Mouse (Mus musculus) MEL (cell line): ENCODE data around the gene Man2a1. TPM values are rescaled to one million over a fixed set of nuclear protein-coding genes. Genes with fewer than 3 reads are reported as not detected.

Experiments used
- DNase-seq: peaks from one replicate; pipeline ENCODE4 v3.0.0; 2011; ENCODE audit warnings: low read depth, low spot score
- H3K27ac ChIP-seq: 2 replicates; pipeline ENCODE4 v1.5.1; 2012; ENCODE audit warnings: low read depth, mild to moderate bottlenecking, control low read depth, low read length, moderate library complexity; ENCODE audit not compliant: control insufficient read depth
- H3K27me3 ChIP-seq, 2 experiments: fragments of 150-350 bp in 1 of 2; sonication (generic) in 1 of 2; 2 replicates each; pipeline ENCODE4 v1.6.1; 2012; ENCODE audit warnings: low read length in 2 of 2, mild to moderate bottlenecking in 2 of 2, improper control_type of control experiment in 1 of 2, moderate library complexity in 1 of 2; ENCODE audit not compliant: insufficient read depth in 2 of 2, control insufficient read depth in 1 of 2
- H3K36me3 ChIP-seq, 2 experiments: 2 replicates each; pipeline ENCODE4 v1.6.1; 2012 to 2014; ENCODE audit warnings: low read length in 2 of 2, improper control_type of control experiment in 1 of 2, inconsistent platforms in 1 of 2, mild to moderate bottlenecking in 1 of 2; ENCODE audit not compliant: insufficient read depth in 2 of 2, control insufficient read depth in 1 of 2
- H3K4me1 ChIP-seq, 2 experiments: fragments of 150-350 bp in 1 of 2; sonication (generic) in 1 of 2; 2 replicates each; pipeline ENCODE4 v1.6.1; 2012; ENCODE audit warnings: low read length in 2 of 2, improper control_type of control experiment in 1 of 2, mild to moderate bottlenecking in 1 of 2; ENCODE audit not compliant: insufficient read depth in 2 of 2, control insufficient read depth in 1 of 2
- H3K4me3 ChIP-seq, 2 experiments: fragments of 150-350 bp in 1 of 2; sonication (generic) in 1 of 2; 2 replicates each; pipeline ENCODE4 v1.5.1; 2012; ENCODE audit warnings: low read depth in 2 of 2, low read length in 2 of 2, mild to moderate bottlenecking in 2 of 2, moderate library complexity in 2 of 2, control low read depth in 1 of 2, improper control_type of control experiment in 1 of 2; ENCODE audit not compliant: control insufficient read depth in 1 of 2, insufficient read depth in 1 of 2
- H3K79me2 ChIP-seq: 2 replicates; pipeline ENCODE4 v1.6.1; 2012; ENCODE audit warnings: mild to moderate bottlenecking, low read length, moderate library complexity; ENCODE audit not compliant: control insufficient read depth, poor library complexity, insufficient read depth
- H3K9ac ChIP-seq: 2 replicates; pipeline ENCODE4 v1.6.1; 2012; ENCODE audit warnings: low read depth, mild to moderate bottlenecking, control low read depth, low read length, moderate library complexity; ENCODE audit not compliant: control insufficient read depth, poor library complexity, severe bottlenecking
- H3K9me3 ChIP-seq: fragments of 150-350 bp; sonication (generic); replicated peaks from 2 replicates; pipeline ENCODE4 v1.6.1; 2012; ENCODE audit warnings: mild to moderate bottlenecking, low read length, improper control_type of control experiment, moderate library complexity; ENCODE audit not compliant: insufficient read depth
- BHLHE40 ChIP-seq: IDR thresholded peaks from 2 replicates; pipeline ENCODE4 v1.6.1; 2012; ENCODE audit warnings: low read depth, mild to moderate bottlenecking, inconsistent platforms, low read length, improper control_type of control experiment, borderline replicate concordance
- E2F4 ChIP-seq: IDR thresholded peaks from 2 replicates; pipeline ENCODE4 v1.6.1; 2011; ENCODE audit warnings: low read depth, low read length, improper control_type of control experiment, borderline replicate concordance
- ELF1 ChIP-seq: IDR thresholded peaks from 2 replicates; pipeline ENCODE4 v1.6.1; 2014; ENCODE audit warnings: low read depth, mild to moderate bottlenecking, inconsistent platforms, low read length, improper control_type of control experiment, moderate library complexity
- GATA1 ChIP-seq: IDR thresholded peaks from 2 replicates; pipeline ENCODE4 v1.6.1; 2011; ENCODE audit warnings: low read depth, low read length, improper control_type of control experiment
- JUND ChIP-seq: IDR thresholded peaks from 2 replicates; pipeline ENCODE4 v1.6.1; 2011; ENCODE audit warnings: low read depth, mild to moderate bottlenecking, improper control_type of control experiment, low read length
- MAZ ChIP-seq: IDR thresholded peaks from 2 replicates; pipeline ENCODE4 v1.6.1; 2012; ENCODE audit warnings: low read depth, mild to moderate bottlenecking, inconsistent platforms, low read length, improper control_type of control experiment
- MEF2A ChIP-seq: IDR thresholded peaks from 2 replicates; pipeline ENCODE4 v1.6.1; 2014; ENCODE audit warnings: low read depth, mild to moderate bottlenecking, inconsistent platforms, low read length, improper control_type of control experiment; ENCODE audit not compliant: poor library complexity, insufficient replicate concordance, severe bottlenecking; ENCODE audit errors: extremely low read depth
- MYC ChIP-seq: IDR thresholded peaks from 2 replicates; pipeline ENCODE4 v1.6.1; 2011; ENCODE audit warnings: low read depth, mild to moderate bottlenecking, low read length, improper control_type of control experiment, moderate library complexity
- NELFE ChIP-seq: IDR thresholded peaks from 2 replicates; pipeline ENCODE4 v1.6.1; 2011; ENCODE audit warnings: low read depth, low read length, improper control_type of control experiment
- POLR2AphosphoS5 ChIP-seq: IDR thresholded peaks from 2 replicates; pipeline ENCODE4 v1.6.1; 2012; ENCODE audit warnings: low read depth, borderline replicate concordance, mild to moderate bottlenecking, inconsistent platforms, low read length, moderate library complexity, mixed read lengths
- RCOR1 ChIP-seq: IDR thresholded peaks from 2 replicates; pipeline ENCODE4 v1.6.1; 2012; ENCODE audit warnings: low read depth, mild to moderate bottlenecking, inconsistent platforms, low read length, improper control_type of control experiment
- USF2 ChIP-seq, 2 experiments: IDR thresholded peaks; 2 replicates each; pipeline ENCODE4 v1.6.1; 2011 to 2012; ENCODE audit warnings: improper control_type of control experiment in 2 of 2, low read length in 2 of 2, borderline replicate concordance in 1 of 2, inconsistent platforms in 1 of 2, low read depth in 1 of 2, mild to moderate bottlenecking in 1 of 2; ENCODE audit not compliant: insufficient read depth in 1 of 2
- ZNF384 ChIP-seq: IDR thresholded peaks from 2 replicates; pipeline ENCODE4 v1.6.1; 2012; ENCODE audit warnings: low read depth, mild to moderate bottlenecking, inconsistent platforms, low read length, improper control_type of control experiment
- polyA plus RNA-seq, 2 experiments: library from polyadenylated mRNA; stranded (reverse) in 1 of 2; unstranded in 1 of 2; fragments of >175 nt in 1 of 2; fragments of >200 nt in 1 of 2; gene quantifications; 2 replicates each; pipeline versions ENCODE4 v1.2.1 to v1.2.4; 2012; ENCODE audit warnings: low replicate concordance in 2 of 2, low read depth in 1 of 2; ENCODE audit not compliant: insufficient read length in 2 of 2, insufficient read depth in 1 of 2, missing spikeins in 1 of 2
- total RNA-seq: library from RNA; depleted of rRNA; stranded (reverse); fragments of 300-350 nt; gene quantifications from 2 replicates; pipeline ENCODE4 v1.2.3, GENCODE M21; 2012

Gene Man2a1
- total and polyA plus RNA-seq, 3 experiments = 8.7 to 27.5 (median 9.1) TPM

GRCm38 (mm10) chr17:64751249-64751648, 150.7 kb downstream of the Man2a1 start:
- Histone ChIP-seq H3K4me3 (no peak overlapping the region), H3K27me3 (no peaks in the 10 kb centered on the region), H3K9ac (no peak overlapping the region), H3K79me2 (no peaks in the 10 kb centered on the region), H3K36me3 (peaks cover 0 to 12% of the 10 kb centered on the region in 2 experiments), H3K4me1 (peaks cover 0 to 5% of the 10 kb centered on the region in 2 experiments; a peak in 2 of 4 replicates), H3K9me3 (no peaks in the 10 kb centered on the region), H3K27ac (no peak overlapping the region)
- DNase-seq = peak; percentile 17
- 0 out of 2 replicates have a peak, but pooled peaks have one; percentile 26 for TF ChIP-seq GATA1
- TF ChIP-seq JUND = no peak

DNA sequence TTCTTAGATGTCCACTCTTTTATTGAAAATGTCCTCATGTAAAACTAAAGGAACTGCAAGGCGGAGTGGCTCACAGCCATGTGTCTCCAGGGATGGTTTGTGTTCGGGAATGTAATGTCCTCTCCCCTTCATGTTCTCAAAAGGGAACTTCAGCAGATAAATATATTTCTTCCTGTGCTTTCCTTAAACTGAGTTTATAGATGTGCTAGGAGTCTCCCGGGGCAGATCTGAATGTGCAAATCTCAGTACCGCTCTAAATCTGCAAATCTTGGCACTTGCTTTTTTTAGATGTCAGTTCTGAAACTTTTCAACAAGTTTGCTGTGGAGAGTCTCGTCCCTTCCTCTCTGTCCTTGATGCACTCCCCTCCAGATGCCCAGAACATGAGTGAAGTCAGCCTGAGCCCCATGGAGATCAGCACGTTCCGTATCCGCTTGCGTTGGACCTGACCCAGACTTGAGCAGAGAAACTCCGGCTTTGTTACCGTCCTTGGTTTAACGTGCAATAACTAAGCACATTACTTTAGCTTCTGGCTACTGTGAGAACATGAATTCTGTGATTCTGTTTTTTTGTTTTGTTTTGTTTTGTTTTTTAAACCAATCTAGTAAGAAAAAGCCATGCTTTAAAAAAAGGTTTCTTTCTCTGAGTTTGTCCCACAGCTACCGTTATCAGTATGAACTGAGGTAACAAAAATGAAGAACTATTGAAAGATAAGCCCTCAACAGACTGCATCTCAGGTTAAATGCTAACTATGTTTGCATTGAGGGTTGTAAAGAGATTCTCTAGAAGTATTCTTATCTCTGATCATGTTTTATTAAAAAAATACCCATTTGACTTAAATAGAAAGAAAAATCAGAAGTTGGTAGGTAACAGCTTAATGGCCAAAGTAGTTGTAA, 151.8 kb downstream of the Man2a1 start:
- Histone ChIP-seq H3K4me1 (peaks cover 0 to 5% of the 10 kb centered on the region in 2 experiments; a peak in 2 of 4 replicates), H3K27me3 (no peaks in the 10 kb centered on the region), H3K27ac (no peak overlapping the region), H3K79me2 (no peaks in the 10 kb centered on the region), H3K9ac (no peak overlapping the region), H3K4me3 (no peak overlapping the region), H3K9me3 (no peaks in the 10 kb centered on the region), H3K36me3 (peaks cover 0 to 12% of the 10 kb centered on the region in 2 experiments)
- TF ChIP-seq JUND (no peak), MAZ (no peak), GATA1 (peak; percentile 64), MEF2A (no peak), POLR2AphosphoS5 (no peak), ZNF384 (0 out of 2 replicates have a peak, but pooled peaks have one; percentile 48), ELF1 (no peak), E2F4 (no peak), BHLHE40 (no peak), MYC (no peak), RCOR1 (peak; percentile 53; the same call in 1 of the 2 replicates), USF2 (IDR thresholded peaks at IDR 0.05; ENCODE audit: borderline replicate concordance in 1 of 2, insufficient read depth in 1 of 2, low read depth in 1 of 2, low read length in 2 of 2) (no peak), NELFE (no peak)
- peak; percentile 9 for DNase-seq
